Mouse (Mus musculus) midbrain, embryonic 16.5 days (tissue): ENCODE data around the gene Ly6g5b. TPM values are rescaled to one million over a fixed set of nuclear protein-coding genes. Genes with fewer than 3 reads are reported as not detected.
"Not testable (repeated sequence)": the region's sequence is repeated elsewhere in the genome, so short reads cannot be mapped to it uniquely, and the experiment has no call there.

Experiments
- ATAC-seq: fragments of 200-750 bp; cut with Nextera tagmentation; 2 replicates; pipeline ENCODE4 v1.8.0; 2017; ENCODE audit warnings: moderate TSS enrichment
- H3K27ac ChIP-seq: fragments of 300-500 bp; sonication (generic); 2 replicates; pipeline ENCODE4 v1.5.1; 2014; ENCODE audit warnings: mild to moderate bottlenecking, low read length, mixed read lengths
- H3K27me3 ChIP-seq: fragments of 300-500 bp; sonication (generic); 2 replicates; pipeline ENCODE4 v1.6.1; 2014; ENCODE audit warnings: low read depth, low read length, mixed read lengths; ENCODE audit not compliant: control insufficient read depth, insufficient read depth
- H3K36me3 ChIP-seq: fragments of 300-500 bp; sonication (generic); 2 replicates; pipeline ENCODE4 v1.6.1; 2014; ENCODE audit warnings: mild to moderate bottlenecking, low read length, moderate library complexity, mixed read lengths; ENCODE audit not compliant: control insufficient read depth, insufficient read depth
- H3K4me1 ChIP-seq: fragments of 300-500 bp; sonication (generic); 2 replicates; pipeline ENCODE4 v1.6.1; 2014; ENCODE audit warnings: mild to moderate bottlenecking, low read length, mixed read lengths; ENCODE audit not compliant: control insufficient read depth, insufficient read depth
- H3K4me2 ChIP-seq: fragments of 300-500 bp; sonication (generic); 2 replicates; pipeline ENCODE4 v1.6.1; 2014; ENCODE audit warnings: mild to moderate bottlenecking, low read length, mixed read lengths
- H3K4me3 ChIP-seq: fragments of 300-500 bp; sonication (generic); 2 replicates; pipeline ENCODE4 v1.5.1; 2014; ENCODE audit warnings: low read depth, mild to moderate bottlenecking, low read length, moderate library complexity, mixed read lengths
- H3K9ac ChIP-seq: fragments of 300-500 bp; sonication (generic); 2 replicates; pipeline ENCODE4 v1.6.1; 2014; ENCODE audit warnings: low read depth, low read length, mixed read lengths
- H3K9me3 ChIP-seq: fragments of 300-500 bp; sonication (generic); replicated peaks from 2 replicates; pipeline ENCODE4 v1.6.1; 2014; ENCODE audit warnings: mild to moderate bottlenecking, low read length, mixed read lengths; ENCODE audit not compliant: control insufficient read depth, poor library complexity, severe bottlenecking
- WGBS: fragments of 180-500 bp; shearing (Covaris S2); extraction: QIAGEN DNeasy Blood & Tissue Kit; methylation state at CpG from one replicate; pipeline ENCODE4 v1.1.7; 2014; 5-methylcytosine and 5-hydroxymethylcytosine counted together
- polyA plus RNA-seq: library from polyadenylated mRNA; unstranded; fragments of >200 nt; fragmentation: Nextera tagmentation; extraction: Ambion mirVana; gene quantifications from 2 replicates; pipeline ENCODE4 v1.2.1, GENCODE M21; 2015

Ly6g5b gene
- polyA plus RNA-seq, 1 experiment from 2014 or later = 1.5 TPM

DNA sequence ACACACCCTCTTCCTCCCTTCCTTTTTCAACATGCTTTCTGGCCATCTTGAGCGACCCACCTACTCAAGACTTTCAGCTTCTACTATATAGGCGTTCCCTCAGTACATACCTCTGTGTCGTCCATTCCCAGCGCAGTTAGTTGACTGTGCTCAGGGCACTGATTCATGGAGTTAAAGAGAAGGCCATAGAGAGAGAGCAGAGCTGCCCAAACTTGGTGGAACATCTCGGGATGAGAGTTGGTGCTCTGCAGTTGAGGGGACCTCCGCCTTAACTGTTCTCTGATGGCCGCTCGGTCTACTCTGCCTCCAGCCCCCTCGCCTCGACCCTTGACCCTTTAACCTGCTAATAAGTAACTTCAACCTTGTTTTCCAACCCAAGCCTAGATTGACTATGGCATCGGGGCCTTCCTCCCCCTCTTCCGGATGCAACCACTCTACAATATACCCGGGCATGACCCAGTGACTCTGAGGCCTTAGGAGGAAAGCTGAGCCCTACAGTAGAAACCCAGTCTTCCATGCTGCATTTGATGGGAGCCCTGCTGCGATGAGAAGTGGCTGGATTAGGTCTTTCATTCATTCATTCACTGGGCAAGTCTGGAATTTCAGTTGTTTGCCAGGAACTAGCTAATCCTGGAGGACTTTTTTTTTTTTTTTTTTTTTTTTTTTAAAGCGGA, 16.4 kb upstream of the Ly6g5b start, which contains the start of gene Apom:
Gene Apom, minus strand, starts transcription at position 551 of the 674 bp plus-strand sequence.
- Histone ChIP-seq H3K9me3 (no peaks in the 10 kb centered on the region), H3K27me3 (no peaks in the 10 kb centered on the region), H3K9ac (no peak within 1 kb of the TSS), H3K27ac (no peak within 1 kb of the TSS), H3K4me1 (peaks cover 19% of the 10 kb centered on the region), H3K4me3 (no peak within 1 kb of the TSS), H3K4me2 (no peak within 1 kb of the TSS), H3K36me3 (no peaks in the 10 kb centered on the region)
- 85% methylated on average over 15 of the region's 15 CpGs for WGBS
- no peak for ATAC-seq

DNA sequence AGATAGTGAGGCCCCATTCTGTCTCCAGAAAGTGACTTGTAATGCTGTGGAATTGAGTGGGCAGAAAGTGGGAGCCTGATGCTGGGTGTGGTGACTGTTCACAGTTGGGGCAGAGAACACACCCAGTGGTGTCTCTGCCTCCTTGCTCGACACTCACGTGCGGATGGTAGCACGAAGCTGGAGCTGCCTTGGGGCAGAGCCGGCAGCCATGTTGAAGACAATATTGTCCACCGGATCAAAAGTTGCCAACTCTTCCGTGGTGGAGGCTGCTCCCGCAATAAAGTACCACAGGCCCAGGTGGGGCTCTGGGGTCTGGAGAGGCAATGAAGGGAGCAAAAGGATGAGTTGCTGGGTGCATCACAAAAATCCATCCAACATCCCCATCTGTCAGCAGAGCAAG, 15.8 kb upstream of the Ly6g5b start:
- no peaks in the 10 kb centered on the region for H3K36me3 ChIP-seq
- peaks cover 17% of the 10 kb centered on the region for H3K4me1 ChIP-seq
- H3K9ac ChIP-seq = no peak overlapping the region
- no peaks in the 10 kb centered on the region for H3K27me3 ChIP-seq
- ATAC-seq = no peak
- no peak overlapping the region for H3K4me2 ChIP-seq
- 91% methylated on average over 8 of the region's 8 CpGs for WGBS
- H3K4me3 ChIP-seq = no peak overlapping the region
- no peak overlapping the region for H3K27ac ChIP-seq
- H3K9me3 ChIP-seq = no peaks in the 10 kb centered on the region

DNA sequence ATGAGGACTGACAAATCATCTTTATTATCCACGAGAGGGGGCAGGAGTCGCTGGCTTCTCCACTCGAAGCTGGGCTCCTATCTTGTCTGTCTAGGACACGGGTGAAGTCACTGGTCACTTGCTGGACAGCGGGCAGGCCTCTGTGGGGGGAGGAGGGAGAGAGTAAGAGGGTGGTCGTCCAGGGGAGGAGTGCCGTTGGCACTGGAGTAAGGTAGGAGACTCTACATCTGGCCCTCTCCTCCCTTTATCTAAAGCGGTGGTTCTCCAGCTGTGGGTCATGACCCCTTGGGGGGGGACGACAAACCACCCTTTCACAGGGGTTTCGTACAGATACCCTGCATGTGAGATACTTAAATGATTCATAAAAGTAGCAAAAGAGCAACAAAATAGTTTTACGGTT, 13.8 kb upstream of the Ly6g5b start:
- H3K27ac ChIP-seq = no peak overlapping the region
- H3K36me3 ChIP-seq = no peaks in the 10 kb centered on the region
- H3K27me3 ChIP-seq = no peaks in the 10 kb centered on the region
- H3K4me2 ChIP-seq = no peak overlapping the region
- H3K9me3 ChIP-seq = no peaks in the 10 kb centered on the region
- ATAC-seq = no peak
- 72% methylated on average over 11 of the region's 11 CpGs for WGBS
- no peak overlapping the region for H3K4me3 ChIP-seq
- peaks cover 21% of the 10 kb centered on the region for H3K4me1 ChIP-seq
- no peak overlapping the region for H3K9ac ChIP-seq

DNA sequence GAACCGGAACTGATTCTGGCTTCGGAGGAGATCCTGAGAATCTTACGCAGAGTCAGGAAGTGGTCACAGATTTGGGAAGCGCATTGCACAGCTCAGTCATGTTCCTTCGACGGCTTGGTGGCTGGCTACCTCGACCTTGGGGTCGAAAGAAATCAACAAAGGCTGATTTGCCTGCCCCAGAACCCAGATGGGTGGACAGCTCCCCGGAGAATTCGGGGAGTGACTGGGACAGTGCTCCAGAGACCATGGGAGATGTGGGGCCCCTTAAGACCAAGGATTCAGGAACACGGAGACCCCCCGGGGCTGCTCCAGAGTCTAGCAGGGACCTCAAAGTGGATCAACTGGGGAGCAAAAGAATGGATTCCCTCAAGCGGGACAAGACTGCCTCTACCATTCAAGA, 11.8 kb upstream of the Ly6g5b start:
- Histone ChIP-seq H3K4me1 (peaks cover 23% of the 10 kb centered on the region), H3K9ac (peak overlapping the region; percentile 88), H3K9me3 (no peaks in the 10 kb centered on the region), H3K27ac (no peak overlapping the region), H3K4me2 (peak overlapping the region; percentile 76), H3K4me3 (peak overlapping the region; percentile 74), H3K36me3 (no peaks in the 10 kb centered on the region), H3K27me3 (no peaks in the 10 kb centered on the region)
- 70% methylated on average over 13 of the region's 13 CpGs for WGBS
- ATAC-seq = no peak

DNA sequence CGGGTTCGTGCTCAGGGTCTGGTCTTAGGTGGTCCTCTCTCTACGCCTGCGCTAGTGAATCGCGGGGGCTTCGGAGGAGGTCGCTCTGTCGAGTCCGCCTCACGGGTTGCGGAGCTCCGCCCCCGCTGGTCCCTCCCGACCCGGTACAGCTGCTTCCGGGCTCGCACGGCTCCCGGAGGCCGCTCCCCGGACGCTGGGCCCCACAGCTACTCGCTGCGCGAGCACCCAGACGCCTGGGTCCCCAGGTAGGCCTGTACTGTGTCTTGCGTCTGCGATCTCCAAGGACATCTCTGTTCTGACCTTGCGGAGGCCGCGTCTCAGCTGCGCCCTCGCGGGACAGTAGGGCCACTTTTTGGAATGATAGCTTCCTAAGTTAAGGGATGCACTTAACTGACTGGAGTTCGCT, 11.0 kb upstream of the Ly6g5b start, which contains the start of gene D17H6S53E:
Gene D17H6S53E, plus strand, starts transcription at position 168 of the 406 bp plus-strand sequence.
- Histone ChIP-seq H3K4me3 (peak within 1 kb of the TSS; percentile 74), H3K9ac (peak within 1 kb of the TSS; percentile 88), H3K27ac (peak within 1 kb of the TSS; percentile 77), H3K27me3 (no peaks in the 10 kb centered on the region), H3K36me3 (no peaks in the 10 kb centered on the region), H3K9me3 (no peaks in the 10 kb centered on the region), H3K4me2 (peak within 1 kb of the TSS; percentile 76), H3K4me1 (peaks cover 23% of the 10 kb centered on the region)
- peak; percentile 27 for ATAC-seq
- under 1% methylated on average over 36 of the region's 36 CpGs for WGBS

DNA sequence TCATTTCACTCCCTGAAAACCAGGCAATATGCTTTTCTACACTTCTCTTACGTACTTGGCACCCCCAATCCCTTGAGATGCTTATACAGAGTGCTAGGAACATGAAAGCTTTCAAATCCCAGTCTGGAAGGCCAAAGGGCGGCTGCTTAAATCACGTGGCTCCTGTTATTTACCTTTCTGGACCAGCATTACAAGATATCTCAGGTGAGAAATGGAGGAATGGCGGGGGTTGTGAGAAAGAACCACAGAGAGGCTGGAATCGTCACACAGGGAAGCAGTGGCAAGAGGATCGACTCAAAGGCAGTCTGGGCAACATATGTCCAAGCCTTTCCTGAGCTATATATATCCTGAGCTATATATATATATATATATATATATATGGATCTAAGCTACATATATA, 10.3 kb upstream of the Ly6g5b start:
- Histone ChIP-seq H3K4me3 (peak overlapping the region; percentile 74), H3K36me3 (no peaks in the 10 kb centered on the region), H3K4me2 (peak overlapping the region; percentile 76), H3K9ac (peak overlapping the region; percentile 88), H3K9me3 (no peaks in the 10 kb centered on the region), H3K27ac (no peak overlapping the region), H3K27me3 (no peaks in the 10 kb centered on the region), H3K4me1 (peaks cover 23% of the 10 kb centered on the region)
- ATAC-seq = no peak
- 32% methylated on average over 6 of the region's 6 CpGs for WGBS

DNA sequence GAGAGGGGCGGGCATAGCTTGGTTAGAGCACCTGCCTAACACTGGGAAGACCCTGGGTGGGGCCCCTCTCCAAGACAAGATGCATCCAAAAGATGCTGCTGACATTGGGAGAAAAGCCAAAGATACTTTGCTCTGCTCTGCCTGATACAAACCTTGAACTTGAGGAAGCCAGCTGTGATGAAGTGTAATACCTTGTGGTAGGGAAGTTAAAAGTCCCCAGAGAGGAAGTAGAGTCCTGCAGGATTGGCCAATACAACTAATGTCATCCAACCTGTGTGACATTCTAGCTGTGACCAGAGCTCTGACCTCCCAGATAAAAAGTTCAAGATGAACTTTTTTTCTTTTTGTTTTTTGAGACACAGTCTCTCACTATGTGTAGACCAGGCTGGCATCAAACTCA, 9.9 kb upstream of the Ly6g5b start:
- no peak overlapping the region for H3K9ac ChIP-seq
- peaks cover 28% of the 10 kb centered on the region for H3K4me1 ChIP-seq
- H3K27ac ChIP-seq = no peak overlapping the region
- no peaks in the 10 kb centered on the region for H3K27me3 ChIP-seq
- no peak for ATAC-seq
- H3K36me3 ChIP-seq = no peaks in the 10 kb centered on the region
- H3K4me3 ChIP-seq = no peak overlapping the region
- H3K4me2 ChIP-seq = no peak overlapping the region
- WGBS = 90% methylated on average over 1 of the region's 1 CpGs
- H3K9me3 ChIP-seq = no peaks in the 10 kb centered on the region

DNA sequence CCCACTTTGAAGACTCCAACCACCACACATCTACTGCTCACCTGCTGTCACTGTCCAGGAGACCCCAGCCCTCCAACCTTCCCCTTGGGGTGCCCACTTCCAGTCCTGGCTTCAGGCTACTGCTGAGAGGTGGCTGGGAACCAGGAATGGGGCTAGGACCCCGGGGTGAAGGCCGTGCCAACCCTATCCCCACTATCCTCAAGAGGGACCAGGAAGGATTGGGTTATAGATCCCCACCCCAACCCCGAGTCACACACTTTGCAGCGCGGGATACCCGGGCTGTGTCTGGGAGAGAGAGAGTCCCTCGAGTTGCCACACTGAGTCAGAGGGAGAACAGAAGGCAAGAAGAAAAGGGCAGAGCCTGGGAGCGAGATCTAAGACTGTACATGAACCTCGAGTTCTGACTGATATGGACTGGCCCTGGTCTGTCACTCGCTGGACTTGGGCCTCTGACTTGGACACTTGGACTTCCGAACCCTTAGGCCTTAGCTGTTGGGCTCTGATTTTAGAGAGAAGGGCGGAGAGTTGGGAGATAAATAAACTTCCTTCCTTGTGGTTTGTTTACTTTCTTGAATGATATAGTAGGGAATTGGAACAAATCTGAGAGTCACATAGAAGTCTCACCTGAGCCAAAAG, 9.2 kb upstream of the Ly6g5b start:
- 95% methylated on average over 12 of the region's 12 CpGs for WGBS
- ATAC-seq, H3K27ac ChIP-seq, H3K4me3 ChIP-seq, H3K36me3 ChIP-seq, H3K9ac ChIP-seq, H3K4me2 ChIP-seq, H3K9me3 ChIP-seq, H3K27me3 ChIP-seq: not testable (repeated sequence)
- H3K4me1 ChIP-seq = peaks cover 33% of the 10 kb centered on the region

DNA sequence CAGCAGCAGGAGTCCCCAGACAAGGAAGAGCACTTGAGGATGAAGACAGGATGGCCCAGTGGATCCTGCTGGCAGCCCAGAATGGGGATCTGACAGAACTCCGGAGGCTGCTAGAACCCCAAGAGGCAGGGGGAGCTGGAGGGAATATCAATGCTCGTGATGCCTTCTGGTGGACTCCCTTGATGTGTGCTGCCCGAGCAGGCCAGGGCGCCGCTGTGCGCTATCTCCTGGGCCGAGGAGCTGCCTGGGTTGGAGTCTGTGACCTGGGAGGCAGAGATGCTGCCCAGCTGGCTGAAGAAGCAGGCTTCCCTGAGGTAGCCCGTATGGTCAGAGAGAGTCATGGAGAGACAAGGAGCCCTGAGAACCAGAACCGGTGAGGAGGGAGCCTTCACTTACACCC, 8.1 kb upstream of the Ly6g5b start:
- not testable (repeated sequence) for H3K9me3 ChIP-seq, H3K4me2 ChIP-seq, ATAC-seq, H3K27me3 ChIP-seq, H3K4me3 ChIP-seq, H3K36me3 ChIP-seq, H3K9ac ChIP-seq, H3K27ac ChIP-seq
- peaks cover 33% of the 10 kb centered on the region for H3K4me1 ChIP-seq
- WGBS = 91% methylated on average over 9 of the region's 9 CpGs
